Mouse (Mus musculus) liver, embryonic 14.5 days (tissue): ENCODE data around the gene Lzts2. TPM values are rescaled to one million over a fixed set of nuclear protein-coding genes. Genes with fewer than 3 reads are reported as not detected.

Experiments
- ATAC-seq: fragments of 200-750 bp; cut with Nextera tagmentation; 2 replicates; pipeline ENCODE4 v1.8.0; 2017; ENCODE audit warnings: moderate number of reproducible peaks, mild to moderate bottlenecking, moderate library complexity; ENCODE audit not compliant: insufficient read depth
- DNase-seq, 3 experiments: peaks; one replicate each; pipeline ENCODE4 v3.0.0-alpha.2; 2012 to 2013; ENCODE audit warnings: low read depth in 3 of 3, low spot score in 3 of 3
- H3K27ac ChIP-seq: fragments of 300-500 bp; sonication (generic); 2 replicates; pipeline ENCODE4 v1.5.1; 2014; ENCODE audit warnings: moderate library complexity, mild to moderate bottlenecking, control low read depth, inconsistent platforms
- H3K27me3 ChIP-seq: fragments of 300-500 bp; sonication (generic); 2 replicates; pipeline ENCODE4 v1.6.1; 2014; ENCODE audit warnings: mild to moderate bottlenecking, low read length, moderate library complexity; ENCODE audit not compliant: control insufficient read depth, insufficient read depth
- H3K36me3 ChIP-seq: fragments of 300-500 bp; sonication (generic); replicated peaks from 2 replicates; pipeline ENCODE4 v1.6.1; 2014; ENCODE audit warnings: low read depth; ENCODE audit not compliant: control insufficient read depth, insufficient read depth
- H3K4me1 ChIP-seq, 2 experiments: fragments of 200-500 bp in 1 of 2; fragments of 300-500 bp in 1 of 2; sonication (generic) in 1 of 2; replicated peaks; 2 replicates each; pipeline ENCODE4 v1.6.1; 2012 to 2014; ENCODE audit warnings: antibody characterized with exemption in 1 of 2, inconsistent platforms in 1 of 2, low read length in 1 of 2; ENCODE audit not compliant: control insufficient read depth in 2 of 2, insufficient read depth in 2 of 2
- H3K4me2 ChIP-seq: fragments of 300-500 bp; sonication (generic); 2 replicates; pipeline ENCODE4 v1.6.1; 2014; ENCODE audit warnings: low read depth, mild to moderate bottlenecking, control low read depth, moderate library complexity
- H3K4me3 ChIP-seq, 2 experiments: fragments of 200-500 bp in 1 of 2; fragments of 300-500 bp in 1 of 2; sonication (generic) in 1 of 2; 2 replicates each; pipeline ENCODE4 v1.5.1; 2012 to 2014; ENCODE audit warnings: low read depth in 2 of 2, low read length in 2 of 2, mild to moderate bottlenecking in 2 of 2, control low read depth in 1 of 2, inconsistent platforms in 1 of 2, moderate library complexity in 1 of 2; ENCODE audit not compliant: insufficient read depth in 1 of 2
- H3K9ac ChIP-seq: fragments of 300-500 bp; sonication (generic); replicated peaks from 2 replicates; pipeline ENCODE4 v1.6.1; 2014; ENCODE audit warnings: mild to moderate bottlenecking, control low read depth, moderate library complexity
- H3K9me3 ChIP-seq: fragments of 300-500 bp; sonication (generic); 2 replicates; pipeline ENCODE4 v1.6.1; 2016; ENCODE audit warnings: low read length, mixed read lengths; ENCODE audit not compliant: control insufficient read depth
- CTCF ChIP-seq: IDR thresholded peaks from 2 replicates; pipeline ENCODE4 v1.5.1; 2016; ENCODE audit warnings: antibody characterized with exemption, low read depth, control low read depth
- EP300 ChIP-seq: IDR thresholded peaks from 2 replicates; pipeline ENCODE4 v1.6.1; 2016; ENCODE audit warnings: antibody characterized with exemption, low read depth
- WGBS: fragments of 180-500 bp; shearing (Covaris S2); extraction: QIAGEN DNeasy Blood & Tissue Kit; methylation state at CpG from one replicate; pipeline ENCODE4 v1.1.7; 2014; ENCODE audit not compliant: insufficient replicate concordance; 5-methylcytosine and 5-hydroxymethylcytosine counted together
- polyA plus RNA-seq, 2 experiments: library from polyadenylated mRNA; depleted of rRNA in 1 of 2; stranded (reverse) in 1 of 2; unstranded in 1 of 2; fragments of >200 nt; fragmentation: Nextera tagmentation in 1 of 2; extraction: Ambion mirVana in 1 of 2; gene quantifications; 2 replicates each; pipeline versions ENCODE4 v1.2.1 to v1.2.3; 2012 to 2014

Lzts2 gene
- polyA plus RNA-seq, 2 experiments, result 3.7 to 4.8 TPM

- Histone ChIP-seq H3K27me3 (no peaks in the 10 kb centered on the region), H3K27ac (no peak overlapping the region), H3K4me3 (no peak overlapping the region), H3K9me3 (no peaks in the 10 kb centered on the region), H3K4me2 (no peak overlapping the region), H3K36me3 (no peaks in the 10 kb centered on the region; the same call in 1 of the 2 replicates), H3K4me1 (no peaks in the 10 kb centered on the region; a peak in 1 of 4 replicates), H3K9ac (no peak overlapping the region)
- ATAC-seq (no peak), DNase-seq (no peak)
- 77% methylated on average over 11 of the region's 11 CpGs for WGBS
- no peak for TF ChIP-seq CTCF
- no peak for TF ChIP-seq EP300
Measured at GRCm38 (mm10) chr19:45023993-45024392, 9.8 kb downstream of the Lzts2 start.

GRCm38 (mm10) chr19:45024775-45025174 is 10.6 kb downstream of the Lzts2 start:
- Histone ChIP-seq H3K4me1 (no peaks in the 10 kb centered on the region), H3K4me3 (no peak overlapping the region), H3K4me2 (no peak overlapping the region), H3K36me3 (no peaks in the 10 kb centered on the region; the same call in 1 of the 2 replicates), H3K27ac (no peak overlapping the region), H3K9me3 (no peaks in the 10 kb centered on the region), H3K9ac (no peak overlapping the region), H3K27me3 (no peaks in the 10 kb centered on the region)
- no peak for DNase-seq
- ATAC-seq, result no peak
- 88% methylated on average over 20 of the region's 20 CpGs for WGBS
- TF ChIP-seq EP300 (no peak), CTCF (no peak)

DNA sequence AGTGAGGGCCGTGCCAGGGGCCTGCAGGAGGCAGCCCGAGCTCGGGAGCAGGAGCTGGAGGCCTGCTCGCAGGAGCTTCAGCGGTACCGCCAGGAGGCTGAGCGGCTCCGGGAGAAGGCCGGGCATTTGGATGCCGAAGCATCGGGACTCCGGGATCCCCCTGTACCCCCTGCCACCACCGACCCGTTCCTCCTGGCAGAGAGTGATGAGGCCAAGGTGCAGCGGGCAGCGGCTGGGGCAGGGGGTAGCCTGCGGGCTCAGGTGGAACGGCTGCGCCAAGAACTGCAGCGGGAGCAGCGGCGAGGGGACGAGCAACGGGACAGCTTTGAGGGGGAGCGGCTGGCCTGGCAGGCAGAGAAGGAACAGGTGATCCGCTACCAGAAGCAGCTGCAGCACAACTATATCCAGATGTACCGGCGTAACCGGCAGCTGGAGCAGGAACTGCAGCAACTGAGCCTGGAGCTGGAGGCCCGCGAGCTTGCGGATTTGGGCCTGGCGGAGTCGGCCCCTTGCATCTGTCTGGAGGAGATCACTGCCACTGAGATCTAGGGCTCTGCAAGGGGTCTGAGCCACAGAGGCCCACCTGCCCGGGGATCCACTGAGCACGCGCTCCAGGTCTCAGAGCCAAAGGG is 11.8 kb downstream of the Lzts2 start:
- H3K4me1 ChIP-seq, result peaks cover 0 to 2% of the 10 kb centered on the region in 2 experiments; a peak in 1 of 4 replicates
- H3K27me3 ChIP-seq, result no peaks in the 10 kb centered on the region
- TF ChIP-seq EP300 (no peak), CTCF (no peak)
- 90% methylated on average over 37 of the region's 37 CpGs for WGBS
- ATAC-seq, result no peak
- H3K4me2 ChIP-seq, result no peak overlapping the region
- H3K4me3 ChIP-seq, result no peak overlapping the region
- H3K27ac ChIP-seq, result no peak overlapping the region
- H3K9ac ChIP-seq, result no peak overlapping the region
- no peaks in the 10 kb centered on the region; the same call in 1 of the 2 replicates for H3K36me3 ChIP-seq
- H3K9me3 ChIP-seq, result no peaks in the 10 kb centered on the region
- DNase-seq, result no peak

GRCm38 (mm10) chr19:45026958-45027670 is 12.9 kb downstream of the Lzts2 start:
- Histone ChIP-seq H3K36me3 (no peaks in the 10 kb centered on the region; the same call in 1 of the 2 replicates), H3K4me3 (no peak overlapping the region), H3K4me2 (no peak overlapping the region), H3K9ac (no peak overlapping the region), H3K27me3 (no peaks in the 10 kb centered on the region), H3K4me1 (peaks cover 0 to 2% of the 10 kb centered on the region in 2 experiments; a peak in 1 of 4 replicates), H3K9me3 (no peaks in the 10 kb centered on the region), H3K27ac (no peak overlapping the region)
- WGBS, result 70% methylated on average over 6 of the region's 6 CpGs
- TF ChIP-seq CTCF (no peak), EP300 (no peak)
- ATAC-seq (no peak), DNase-seq (no peak)

- Histone ChIP-seq H3K4me2 (no peak overlapping the region), H3K4me3 (no peak overlapping the region), H3K27me3 (no peaks in the 10 kb centered on the region), H3K27ac (no peak overlapping the region), H3K36me3 (no peaks in the 10 kb centered on the region; the same call in 1 of the 2 replicates), H3K4me1 (peaks cover 0 to 2% of the 10 kb centered on the region in 2 experiments; a peak in 1 of 4 replicates), H3K9ac (no peak overlapping the region), H3K9me3 (no peaks in the 10 kb centered on the region)
- TF ChIP-seq CTCF, result no peak
- TF ChIP-seq EP300, result no peak
- ATAC-seq (no peak), DNase-seq (no peak)
- WGBS, result 78% methylated on average over 6 of the region's 6 CpGs
Measured at GRCm38 (mm10) chr19:45027848-45028247, 13.6 kb downstream of the Lzts2 start.
